24 mouse cellular contexts compared by ENCODE assay signal in genomic region chr3:94824110-94824509, GRCm38 (mm10). TPM values are rescaled to one million over a fixed set of nuclear protein-coding genes. Genes with fewer than 3 reads are reported as not detected.
DNase-seq lines count a peak whose midpoint lies in the region; ATAC-seq and TF ChIP-seq lines count a peak whose summit lies in the region.
"Had no signal": no experiment of that assay in that cellular context is flagged by ENCODE, and none has a peak within 500 bp of the region (broad histone marks: within the 10 kb centered on the region; RNA-seq: fewer than 3 reads in every experiment).

No protein-coding gene starts in this region.

- no peak overlapping the region for H3K4me3 ChIP-seq in intestine, postnatal 0 days (ENCODE audit: low read depth, low read length)
- H3K4me3 ChIP-seq in intestine, embryonic 16.5 days (ENCODE audit: low read length), result no peak overlapping the region
- no peak overlapping the region for H3K4me3 ChIP-seq in liver, postnatal 0 days (ENCODE audit: low read depth, low read length)
- no peak overlapping the region for H3K4me3 ChIP-seq in stomach, postnatal 0 days (ENCODE audit: low read depth, low read length)
- H3K4me3 ChIP-seq: embryonic facial prominence, embryonic 13.5 days; erythroblast, embryonic 14.5 days; forebrain, embryonic 12.5 days; hindbrain, embryonic 10.5 days; intestine, embryonic 15.5 days; limb, embryonic 12.5 days; midbrain, embryonic 12.5 days had no signal

- H3K27ac ChIP-seq in intestine, postnatal 0 days (ENCODE audit: low read depth, low read length), result no peak overlapping the region
- H3K27ac ChIP-seq in intestine, embryonic 16.5 days (ENCODE audit: low read length), result no peak overlapping the region
- no peak overlapping the region for H3K27ac ChIP-seq in liver, postnatal 0 days (ENCODE audit: low read depth)
- no peak overlapping the region for H3K27ac ChIP-seq in stomach, postnatal 0 days (replicated peaks)
- H3K27ac ChIP-seq: embryonic facial prominence, embryonic 13.5 days; forebrain, embryonic 12.5 days; hindbrain, embryonic 10.5 days; intestine, embryonic 15.5 days; limb, embryonic 12.5 days; midbrain, embryonic 12.5 days had no signal

- no peaks in the 10 kb centered on the region for H3K27me3 ChIP-seq in intestine, postnatal 0 days (replicated peaks; ENCODE audit: control insufficient read depth, insufficient read depth, low read length)
- H3K27me3 ChIP-seq in intestine, embryonic 16.5 days (replicated peaks; ENCODE audit: control insufficient read depth, insufficient read depth, low read length), result no peaks in the 10 kb centered on the region
- H3K27me3 ChIP-seq in liver, postnatal 0 days (ENCODE audit: insufficient read depth, low read length), result no peaks in the 10 kb centered on the region
- H3K27me3 ChIP-seq in stomach, postnatal 0 days (ENCODE audit: control insufficient read depth, insufficient read depth, low read length), result no peaks in the 10 kb centered on the region
- H3K27me3 ChIP-seq: embryonic facial prominence, embryonic 13.5 days; forebrain, embryonic 12.5 days; intestine, embryonic 15.5 days; limb, embryonic 12.5 days; midbrain, embryonic 12.5 days had no signal

- no peaks in the 10 kb centered on the region for H3K4me1 ChIP-seq in intestine, postnatal 0 days (replicated peaks; ENCODE audit: control insufficient read depth, insufficient read depth, low read length)
- peaks cover 3% of the 10 kb centered on the region; the same call in 1 of the 2 replicates for H3K4me1 ChIP-seq in intestine, embryonic 16.5 days (ENCODE audit: control insufficient read depth, insufficient read depth, low read length)
- H3K4me1 ChIP-seq in liver, postnatal 0 days (ENCODE audit: insufficient read depth), result no peaks in the 10 kb centered on the region; the same call in 1 of the 2 replicates
- no peaks in the 10 kb centered on the region for H3K4me1 ChIP-seq in stomach, postnatal 0 days (replicated peaks; ENCODE audit: control insufficient read depth, insufficient read depth)
- H3K4me1 ChIP-seq: forebrain, embryonic 12.5 days; hindbrain, embryonic 10.5 days; intestine, embryonic 15.5 days; limb, embryonic 12.5 days had no signal

- H3K36me3 ChIP-seq in intestine, postnatal 0 days (ENCODE audit: control insufficient read depth, insufficient read depth), result no peaks in the 10 kb centered on the region
- H3K36me3 ChIP-seq in intestine, embryonic 16.5 days (ENCODE audit: control insufficient read depth, insufficient read depth, low read length), result no peaks in the 10 kb centered on the region
- H3K36me3 ChIP-seq in liver, postnatal 0 days (replicated peaks; ENCODE audit: insufficient read depth, low read length), result no peaks in the 10 kb centered on the region
- no peaks in the 10 kb centered on the region for H3K36me3 ChIP-seq in stomach, postnatal 0 days (ENCODE audit: control insufficient read depth, insufficient read depth, low read length)
- H3K36me3 ChIP-seq: embryonic facial prominence, embryonic 13.5 days; forebrain, embryonic 12.5 days; hindbrain, embryonic 10.5 days; intestine, embryonic 15.5 days; limb, embryonic 12.5 days; midbrain, embryonic 12.5 days had no signal

- DNase-seq in liver, postnatal 0 days, result no peak
- DNase-seq in liver (no peak), ES-CJ7 (ENCODE audit: low read depth, low spot score) (peak; percentile 73)
- no peak for DNase-seq in stomach, postnatal 0 days (ENCODE audit: low spot score)
- DNase-seq in urinary bladder, adult 2 months (ENCODE audit: low spot score), result no peak
- DNase-seq: adrenal gland, adult 8-10 months; cerebellum, adult 18-20 months; cerebellum, postnatal 25 days; kidney, postnatal 10 days; lung, postnatal 14 days; right cerebral cortex, postnatal 14 days; spleen, adult 18-20 months; thymus, postnatal 14 days had no signal

- TF ChIP-seq EP300 in liver, postnatal 0 days (IDR thresholded peaks at IDR 0.05; ENCODE audit: low read depth), result no peak
- TF ChIP-seq EP300 in stomach, postnatal 0 days (optimal IDR thresholded peaks at IDR 0.05), result no peak

- ATAC-seq in intestine, postnatal 0 days, result no peak
- ATAC-seq in intestine, embryonic 16.5 days, result no peak
- ATAC-seq in liver, postnatal 0 days, result no peak
- no peak for ATAC-seq in stomach, postnatal 0 days (ENCODE audit: low FRiP score, low TSS enrichment)
- ATAC-seq: hindbrain, embryonic 16.5 days; intestine, embryonic 15.5 days had no signal

- H3K9me3 ChIP-seq in intestine, postnatal 0 days (ENCODE audit: control insufficient read depth), result no peaks in the 10 kb centered on the region
- no peaks in the 10 kb centered on the region for H3K9me3 ChIP-seq in intestine, embryonic 16.5 days (ENCODE audit: control insufficient read depth, low read length)
- H3K9me3 ChIP-seq in liver, postnatal 0 days (ENCODE audit: low read length), result no peaks in the 10 kb centered on the region
- no peaks in the 10 kb centered on the region for H3K9me3 ChIP-seq in stomach, postnatal 0 days (ENCODE audit: control insufficient read depth, low read length)
- H3K9me3 ChIP-seq: embryonic facial prominence, embryonic 13.5 days; forebrain, embryonic 12.5 days; hindbrain, embryonic 10.5 days; intestine, embryonic 15.5 days; midbrain, embryonic 12.5 days had no signal

- no peak overlapping the region for H3K9ac ChIP-seq in intestine, postnatal 0 days (ENCODE audit: low read depth, low read length)
- no peak overlapping the region for H3K9ac ChIP-seq in intestine, embryonic 16.5 days (ENCODE audit: low read depth, low read length)
- no peak overlapping the region for H3K9ac ChIP-seq in liver, postnatal 0 days (replicated peaks)
- H3K9ac ChIP-seq in stomach, postnatal 0 days (ENCODE audit: low read length), result no peak overlapping the region
- H3K9ac ChIP-seq: embryonic facial prominence, embryonic 13.5 days; forebrain, embryonic 12.5 days; intestine, embryonic 15.5 days; limb, embryonic 12.5 days; midbrain, embryonic 12.5 days had no signal

- H3K4me2 ChIP-seq in intestine, postnatal 0 days (replicated peaks; ENCODE audit: low read depth), result no peak overlapping the region
- H3K4me2 ChIP-seq in intestine, embryonic 16.5 days (ENCODE audit: low read depth, low read length), result no peak overlapping the region
- no peak overlapping the region for H3K4me2 ChIP-seq in liver, postnatal 0 days (ENCODE audit: low read depth, low read length)
- no peak overlapping the region for H3K4me2 ChIP-seq in stomach, postnatal 0 days (replicated peaks; ENCODE audit: low read depth)
- H3K4me2 ChIP-seq: embryonic facial prominence, embryonic 13.5 days; forebrain, embryonic 12.5 days; heart, embryonic 11.5 days; intestine, embryonic 15.5 days; limb, embryonic 12.5 days; midbrain, embryonic 12.5 days had no signal

- TF ChIP-seq CTCF in intestine, postnatal 0 days (IDR thresholded peaks at IDR 0.05; ENCODE audit: low read depth), result peak; percentile 47; the same call in 1 of the 2 replicates
- peak; percentile 17; the same call in 1 of the 2 replicates for TF ChIP-seq CTCF in liver, postnatal 0 days (IDR thresholded peaks at IDR 0.05; ENCODE audit: low read depth)
- TF ChIP-seq CTCF in stomach, postnatal 0 days (IDR thresholded peaks at IDR 0.05; ENCODE audit: low read depth), result peak; percentile 44

- WGBS in intestine, postnatal 0 days, result 81% methylated on average over 3 of the region's 3 CpGs
- WGBS in intestine, embryonic 16.5 days, result 78% methylated on average over 3 of the region's 3 CpGs
- WGBS in liver, postnatal 0 days (ENCODE audit: insufficient replicate concordance), result 72% methylated on average over 3 of the region's 3 CpGs
- 77% methylated on average over 3 of the region's 3 CpGs for WGBS in stomach, postnatal 0 days

RNA-seq across cellular contexts. Expression of gene Pogz, which starts 13.3 kb away (rescaled TPM):
- 4.8 and 5.8 TPM in 2 replicates for polyA plus RNA-seq in intestine, postnatal 0 days (2015; fragmentation: Nextera tagmentation; extraction: Ambion mirVana)
- polyA plus RNA-seq in intestine, embryonic 16.5 days (2015; fragmentation: Nextera tagmentation; extraction: Ambion mirVana), result 9.2 and 9.9 TPM in 2 replicates
- polyA plus RNA-seq in liver, postnatal 0 days (2015; fragmentation: Nextera tagmentation; extraction: Ambion mirVana), result 2.9 and 3.3 TPM in 2 replicates
- 4.1 and 4.6 TPM in 2 replicates for polyA plus RNA-seq in stomach, postnatal 0 days (2015; fragmentation: Nextera tagmentation; extraction: Ambion mirVana)
- 19.3 and 21.1 TPM in 2 replicates for polyA plus RNA-seq in urinary bladder, adult 2 months (2012; rRNA removed)

RNA-seq across cellular contexts. Expression of gene Cgn, which starts 37.8 kb away (rescaled TPM):
- 42.1 and 48.3 TPM in 2 replicates for polyA plus RNA-seq in intestine, postnatal 0 days (2015; fragmentation: Nextera tagmentation; extraction: Ambion mirVana)
- 80.9 and 90.7 TPM in 2 replicates for polyA plus RNA-seq in intestine, embryonic 16.5 days (2015; fragmentation: Nextera tagmentation; extraction: Ambion mirVana)
- polyA plus RNA-seq in liver, postnatal 0 days (2015; fragmentation: Nextera tagmentation; extraction: Ambion mirVana), result 8.7 and 9.5 TPM in 2 replicates
- 24.7 and 25.2 TPM in 2 replicates for polyA plus RNA-seq in stomach, postnatal 0 days (2015; fragmentation: Nextera tagmentation; extraction: Ambion mirVana)
- 19.1 and 21.6 TPM in 2 replicates for polyA plus RNA-seq in urinary bladder, adult 2 months (2012; rRNA removed)
